Comparison of ENCODE assay signal across 30 mouse cellular contexts in genomic region chr13:98361161-98361560, GRCm38 (mm10). TPM values are rescaled to one million over a fixed set of nuclear protein-coding genes. Genes with fewer than 3 reads are reported as not detected.
"Had no signal": no experiment of that assay in that cellular context is flagged by ENCODE, and none has a peak within 500 bp of the region (broad histone marks: within the 10 kb centered on the region; RNA-seq: fewer than 3 reads in every experiment).

No protein-coding gene starts in this region.

- DNase-seq: gastrocnemius, adult 2 months; gastrocnemius, postnatal 10 days; gastrocnemius, postnatal 25 days; heart, adult 2 months; heart, postnatal 10 days; heart, postnatal 4 days; kidney, adult 18-20 months; kidney, adult 9 months; kidney, postnatal 14 days; kidney, postnatal 36 days; layer of hippocampus, adult 9-11 months; layer of hippocampus, postnatal 36 days; left cerebral cortex, postnatal 4 days had no signal

- ATAC-seq: hindbrain, embryonic 16.5 days; inflammation-experienced regulatory T-cells, adult 6 months; intestine, embryonic 15.5 days; intestine, postnatal 0 days; liver, embryonic 12.5 days had no signal

- H3K9ac ChIP-seq: hindbrain, embryonic 13.5 days; intestine, embryonic 15.5 days; kidney, embryonic 15.5 days; limb, embryonic 13.5 days; limb, embryonic 15.5 days; liver, embryonic 12.5 days; liver, embryonic 14.5 days had no signal

- H3K4me3 ChIP-seq: gastrocnemius, adult 2 months; heart, adult 2 months; hindbrain, embryonic 10.5 days; hindbrain, embryonic 13.5 days; intestine, embryonic 15.5 days; kidney, embryonic 15.5 days; limb, embryonic 13.5 days; limb, embryonic 15.5 days; liver, embryonic 12.5 days had no signal

- H3K27ac ChIP-seq: gastrocnemius, adult 2 months; heart, adult 2 months; hindbrain, embryonic 10.5 days; hindbrain, embryonic 13.5 days; intestine, embryonic 15.5 days; kidney, embryonic 15.5 days; kidney, postnatal 0 days; limb, embryonic 13.5 days; limb, embryonic 15.5 days; liver, embryonic 12.5 days; liver, embryonic 14.5 days had no signal

- H3K4me2 ChIP-seq: heart, embryonic 11.5 days; hindbrain, embryonic 13.5 days; intestine, embryonic 15.5 days; kidney, embryonic 15.5 days; limb, embryonic 13.5 days; limb, embryonic 15.5 days; liver, embryonic 12.5 days had no signal

- H3K36me3 ChIP-seq: hindbrain, embryonic 10.5 days; hindbrain, embryonic 13.5 days; intestine, embryonic 15.5 days; kidney, embryonic 15.5 days; limb, embryonic 13.5 days; limb, embryonic 15.5 days; liver, embryonic 12.5 days had no signal

- H3K9me3 ChIP-seq: hindbrain, embryonic 10.5 days; hindbrain, embryonic 13.5 days; intestine, embryonic 15.5 days; kidney, embryonic 15.5 days; limb, embryonic 13.5 days; limb, embryonic 15.5 days; liver, embryonic 12.5 days had no signal

RNA-seq across cellular contexts. Expression of gene Foxd1, which starts 7.1 kb away (rescaled TPM):
- polyA plus RNA-seq: heart, embryonic 14.5 days; heart, embryonic 16.5 days; inflammation-experienced regulatory T-cells, adult 6 months; intestine, embryonic 15.5 days; intestine, postnatal 0 days; large intestine, adult 2 months; liver, adult 2 months; liver, embryonic 12.5 days had no signal
